Mouse (Mus musculus) erythroblast, adult 5-6 weeks (primary cell): ENCODE results near the gene Ccdc148. TPM values are rescaled to one million over a fixed set of nuclear protein-coding genes. Genes with fewer than 3 reads are reported as not detected.

ENCODE experiments used
- ATAC-seq: replicated peaks from 2 replicates; pipeline ENCODE4 v1.8.0; 2016; ENCODE audit warnings: moderate number of reproducible peaks, mild to moderate bottlenecking, moderate TSS enrichment, inconsistent platforms; ENCODE audit not compliant: poor library complexity, low FRiP score, severe bottlenecking
- total RNA-seq, 2 experiments: library from RNA; stranded (forward) in 1 of 2; stranded (reverse) in 1 of 2; fragments of 150-400 nt in 1 of 2; fragments of 200-764, 138-1000 nt in 1 of 2; gene quantifications; 2 replicates each; pipeline versions ENCODE4 v1.2.3 to v1.2.4; 2015 to 2017; ENCODE audit warnings: low replicate concordance in 2 of 2

Gene Ccdc148
- total RNA-seq, 2 experiments from 2014 or later, result 0.58 to 0.85 TPM

- ATAC-seq, result no peak
Measured at GRCm38 (mm10) chr2:59055615-59056145, 104.8 kb downstream of the Ccdc148 start.

GRCm38 (mm10) chr2:59054339-59054738, 106.1 kb downstream of the Ccdc148 start:
- ATAC-seq, result no peak

GRCm38 (mm10) chr2:59053461-59054039, 106.9 kb downstream of the Ccdc148 start:
- ATAC-seq, result no peak

GRCm38 (mm10) chr2:59050245-59050824, 110.1 kb downstream of the Ccdc148 start:
- ATAC-seq, result no peak

- ATAC-seq, result no peak
Measured at GRCm38 (mm10) chr2:59049686-59050085, 110.8 kb downstream of the Ccdc148 start.

GRCm38 (mm10) chr2:59048775-59049451, 111.6 kb downstream of the Ccdc148 start:
- ATAC-seq, result no peak

- ATAC-seq, result no peak
Measured at GRCm38 (mm10) chr2:59043313-59044032, 117.0 kb downstream of the Ccdc148 start.

- no peak for ATAC-seq
Measured at GRCm38 (mm10) chr2:59042616-59043015, 117.9 kb downstream of the Ccdc148 start.

GRCm38 (mm10) chr2:59036433-59036832, 124.0 kb downstream of the Ccdc148 start:
- ATAC-seq, result no peak

GRCm38 (mm10) chr2:59035206-59035605, 125.3 kb downstream of the Ccdc148 start:
- no peak for ATAC-seq

GRCm38 (mm10) chr2:59034281-59034680, 126.2 kb downstream of the Ccdc148 start:
- no peak for ATAC-seq

- ATAC-seq, result no peak
Measured at GRCm38 (mm10) chr2:59024558-59024957, 135.9 kb downstream of the Ccdc148 start.

- no peak for ATAC-seq
Measured at GRCm38 (mm10) chr2:59007356-59007755, 153.1 kb downstream of the Ccdc148 start.

- no peak for ATAC-seq
Measured at GRCm38 (mm10) chr2:59006567-59007340, 153.7 kb downstream of the Ccdc148 start.

- ATAC-seq, result no peak
Measured at GRCm38 (mm10) chr2:58997151-58997550, 163.3 kb downstream of the Ccdc148 start.

GRCm38 (mm10) chr2:58992431-58993191, 167.9 kb downstream of the Ccdc148 start:
- ATAC-seq, result no peak

- ATAC-seq, result no peak
Measured at GRCm38 (mm10) chr2:58978095-58978494, 182.4 kb downstream of the Ccdc148 start.

- ATAC-seq, result no peak
Measured at GRCm38 (mm10) chr2:58971507-58972275, 188.8 kb downstream of the Ccdc148 start.
